Comparison of ENCODE assay signal across 9 mouse cellular contexts in genomic region chr17:69604698-69605097, GRCm38 (mm10).
DNase-seq lines count a peak whose midpoint lies in the region; ATAC-seq lines count a peak whose summit lies in the region.
"Had no signal": no experiment of that assay in that cellular context is flagged by ENCODE, and none has a peak within 500 bp of the region (broad histone marks: within the 10 kb centered on the region; RNA-seq: fewer than 3 reads in every experiment).

No protein-coding gene starts in this region.

- ATAC-seq in kidney, embryonic 16.5 days (ENCODE audit: low FRiP score, low TSS enrichment) = no peak

- 68% methylated on average over 6 of the region's 6 CpGs for WGBS in kidney, embryonic 16.5 days

- H3K4me1 ChIP-seq in kidney, embryonic 16.5 days (ENCODE audit: insufficient read depth, low read length) = no peaks in the 10 kb centered on the region
- H3K4me1 ChIP-seq: neural tube, embryonic 12.5 days had no signal

- intact Hi-C loops in gastrocnemius, postnatal 14 days (cut with DNase I; ENCODE audit: low total_unique reads) = no loop called here

- no peak overlapping the region for H3K9ac ChIP-seq in kidney, embryonic 16.5 days (replicated peaks; ENCODE audit: low read length)
- H3K9ac ChIP-seq: neural tube, embryonic 12.5 days had no signal

- no peak overlapping the region for H3K27ac ChIP-seq in kidney, embryonic 16.5 days (ENCODE audit: low read length)
- H3K27ac ChIP-seq: neural tube, embryonic 12.5 days had no signal

- DNase-seq in kidney, adult 9 months = peak; percentile 14
- DNase-seq in adrenal gland, postnatal 14 days = peak; percentile 46
- DNase-seq in frontal cortex, postnatal 10 days (ENCODE audit: low spot score in 2 of 2) = peak; percentile 17 to 36
- peak; percentile 52 for DNase-seq in retina, postnatal 1 day
- no peak for DNase-seq in thymus, adult 18-20 months
- DNase-seq in ovary, postnatal 14 days (ENCODE audit: low spot score) = no peak
- no peak for DNase-seq in gastrocnemius, postnatal 14 days

- H3K4me3 ChIP-seq in kidney, embryonic 16.5 days (ENCODE audit: low read length) = no peak overlapping the region
- H3K4me3 ChIP-seq: neural tube, embryonic 12.5 days had no signal

- H3K27me3 ChIP-seq in kidney, embryonic 16.5 days (ENCODE audit: insufficient read depth, low read length) = no peaks in the 10 kb centered on the region
- H3K27me3 ChIP-seq: neural tube, embryonic 12.5 days had no signal

- no peaks in the 10 kb centered on the region for H3K36me3 ChIP-seq in kidney, embryonic 16.5 days (ENCODE audit: insufficient read depth, low read length)
- H3K36me3 ChIP-seq: neural tube, embryonic 12.5 days had no signal

- H3K9me3 ChIP-seq in kidney, embryonic 16.5 days (ENCODE audit: low read length) = no peaks in the 10 kb centered on the region
- H3K9me3 ChIP-seq: neural tube, embryonic 12.5 days had no signal

- H3K4me2 ChIP-seq in kidney, embryonic 16.5 days (replicated peaks; ENCODE audit: low read depth, low read length) = no peak overlapping the region
- H3K4me2 ChIP-seq: neural tube, embryonic 12.5 days had no signal

Comparison
In these comparisons a context has a peak if more than half of its experiments do, and no peak if none do; other contexts are left out.
1. DNase-seq: peak in kidney, adult 9 months (single experiment), adrenal gland, postnatal 14 days (single experiment), frontal cortex, postnatal 10 days (2 of 2) and retina, postnatal 1 day (single experiment); none in thymus, adult 18-20 months (0 of 2), ovary, postnatal 14 days (single experiment) and gastrocnemius, postnatal 14 days (single experiment).